Mouse (Mus musculus) forebrain, embryonic 15.5 days (tissue): Measurements from ENCODE around the gene Olfr722. TPM values are rescaled to one million over a fixed set of nuclear protein-coding genes. Genes with fewer than 3 reads are reported as not detected.
"Not testable (repeated sequence)": the region's sequence is repeated elsewhere in the genome, so short reads cannot be mapped to it uniquely, and the experiment has no call there.

Source experiments
- ATAC-seq: fragments of 200-750 bp; cut with Nextera tagmentation; replicated peaks from 2 replicates; pipeline ENCODE4 v1.8.0; 2017; ENCODE audit warnings: mild to moderate bottlenecking, moderate TSS enrichment, moderate library complexity
- H3K27ac ChIP-seq: fragments of 300-500 bp; sonication (generic); replicated peaks from 2 replicates; pipeline ENCODE4 v1.5.1; 2015; ENCODE audit warnings: mild to moderate bottlenecking, inconsistent platforms
- H3K27me3 ChIP-seq: fragments of 300-500 bp; sonication (generic); 2 replicates; pipeline ENCODE4 v1.6.1; 2015; ENCODE audit warnings: inconsistent platforms
- H3K36me3 ChIP-seq: fragments of 300-500 bp; sonication (generic); 2 replicates; pipeline ENCODE4 v1.6.1; 2015; ENCODE audit warnings: mild to moderate bottlenecking, inconsistent platforms
- H3K4me1 ChIP-seq: fragments of 300-500 bp; sonication (generic); 2 replicates; pipeline ENCODE4 v1.6.1; 2015; ENCODE audit warnings: inconsistent platforms
- H3K4me2 ChIP-seq: fragments of 300-500 bp; sonication (generic); replicated peaks from 2 replicates; pipeline ENCODE4 v1.6.1; 2015; ENCODE audit warnings: mild to moderate bottlenecking, inconsistent platforms
- H3K4me3 ChIP-seq: fragments of 300-500 bp; sonication (generic); 2 replicates; pipeline ENCODE4 v1.5.1; 2015; ENCODE audit warnings: mild to moderate bottlenecking, inconsistent platforms
- H3K9ac ChIP-seq: fragments of 300-500 bp; sonication (generic); replicated peaks from 2 replicates; pipeline ENCODE4 v1.6.1; 2015; ENCODE audit warnings: mild to moderate bottlenecking, inconsistent platforms
- H3K9me3 ChIP-seq: fragments of 300-500 bp; sonication (generic); 2 replicates; pipeline ENCODE4 v1.6.1; 2016; ENCODE audit warnings: inconsistent platforms
- polyA plus RNA-seq: library from polyadenylated mRNA; unstranded; fragments of >200 nt; fragmentation: Nextera tagmentation; extraction: Ambion mirVana; gene quantifications from 2 replicates; pipeline ENCODE4 v1.2.1, GENCODE M21; 2015

Olfr722 gene
- polyA plus RNA-seq, result not detected in 2 replicates

GRCm38 (mm10) chr14:49901899-49902298 is at the start of gene Olfr722:
Gene Olfr722 (minus strand): TSS chr14:49901999.
- no peak for ATAC-seq
- Histone ChIP-seq H3K4me2 (no peak within 1 kb of the TSS), H3K27ac (no peak within 1 kb of the TSS), H3K27me3 (no peaks in the 10 kb centered on the region), H3K4me3 (no peak within 1 kb of the TSS), H3K4me1 (no peaks in the 10 kb centered on the region), H3K36me3 (no peaks in the 10 kb centered on the region), H3K9me3 (no peaks in the 10 kb centered on the region), H3K9ac (no peak within 1 kb of the TSS)

DNA sequence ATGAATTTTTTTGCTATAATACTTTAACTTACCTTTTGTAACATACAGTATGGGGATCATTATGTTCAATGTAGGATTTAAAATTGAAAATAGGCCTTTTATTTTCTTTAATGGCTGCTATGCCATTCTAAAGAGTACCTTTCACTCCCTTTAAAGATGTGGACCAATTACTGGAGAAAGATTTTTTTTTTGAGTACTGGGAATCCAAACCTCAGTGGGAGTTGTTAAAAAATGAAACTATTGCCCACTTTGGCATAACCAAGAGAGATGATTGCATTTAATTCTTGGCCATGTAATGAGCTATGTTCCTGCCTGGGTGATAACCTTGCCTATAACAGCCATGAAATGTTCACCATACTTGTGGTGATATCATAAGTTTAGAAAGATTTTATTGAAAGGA is 29.9 kb upstream of the Olfr722 start, which contains the start of gene Olfr723:
Gene Olfr723, minus strand, starts transcription at position 101 of the 400 bp plus-strand sequence.
- H3K4me1 ChIP-seq, H3K4me2 ChIP-seq, H3K9ac ChIP-seq, ATAC-seq, H3K27ac ChIP-seq, H3K4me3 ChIP-seq, H3K27me3 ChIP-seq, H3K36me3 ChIP-seq, H3K9me3 ChIP-seq: not testable (repeated sequence)

GRCm38 (mm10) chr14:49860387-49860786 is 41.4 kb downstream of the Olfr722 start:
- H3K27me3 ChIP-seq, result no peaks in the 10 kb centered on the region
- no peaks in the 10 kb centered on the region for H3K4me1 ChIP-seq
- no peak for ATAC-seq
- no peaks in the 10 kb centered on the region for H3K36me3 ChIP-seq
- no peaks in the 10 kb centered on the region for H3K9me3 ChIP-seq
- no peak overlapping the region for H3K4me3 ChIP-seq
- no peak overlapping the region for H3K27ac ChIP-seq
- no peak overlapping the region for H3K4me2 ChIP-seq
- H3K9ac ChIP-seq, result no peak overlapping the region

Other genes with a start within 250 kb of the Olfr722 start
- 14.7 and 16.2 TPM in 2 replicates for gene Armh4, start 118.6 kb downstream of the Olfr722 start, polyA plus RNA-seq
- not detected in 2 replicates for gene Olfr723, start 29.8 kb upstream of the Olfr722 start, polyA plus RNA-seq
- gene Olfr724, start 61.3 kb upstream of the Olfr722 start, polyA plus RNA-seq, result not detected in 2 replicates
- not detected in 2 replicates for gene Olfr725, start 138.4 kb upstream of the Olfr722 start, polyA plus RNA-seq
- gene Olfr726, start 189.0 kb upstream of the Olfr722 start, polyA plus RNA-seq, result not detected in 2 replicates
- gene Olfr727, start 221.2 kb upstream of the Olfr722 start, polyA plus RNA-seq, result not detected in 2 replicates
- not detected in 2 replicates for gene Olfr728, start 240.7 kb upstream of the Olfr722 start, polyA plus RNA-seq